Mouse (Mus musculus) stomach, embryonic 16.5 days (tissue): ENCODE measurements around the gene Drd1. TPM values are rescaled to one million over a fixed set of nuclear protein-coding genes. Genes with fewer than 3 reads are reported as not detected.

Source experiments
- ATAC-seq: fragments of 200-750 bp; cut with Nextera tagmentation; 2 replicates; pipeline ENCODE4 v1.8.0; 2017; ENCODE audit warnings: moderate number of reproducible peaks, moderate TSS enrichment; ENCODE audit not compliant: insufficient read depth, low FRiP score
- H3K27ac ChIP-seq: fragments of 300-500 bp; sonication (generic); 2 replicates; pipeline ENCODE4 v1.5.1; 2014; ENCODE audit warnings: low read length
- H3K27me3 ChIP-seq: fragments of 300-500 bp; sonication (generic); 2 replicates; pipeline ENCODE4 v1.6.1; 2014; ENCODE audit warnings: low read length, control low read depth, mixed read lengths; ENCODE audit not compliant: control insufficient read depth, insufficient read depth
- H3K36me3 ChIP-seq: fragments of 300-500 bp; sonication (generic); 2 replicates; pipeline ENCODE4 v1.6.1; 2014; ENCODE audit warnings: low read length; ENCODE audit not compliant: control insufficient read depth, insufficient read depth
- H3K4me1 ChIP-seq: fragments of 300-500 bp; sonication (generic); 2 replicates; pipeline ENCODE4 v1.6.1; 2014; ENCODE audit warnings: low read length, control low read depth, mixed read lengths; ENCODE audit not compliant: control insufficient read depth, insufficient read depth
- H3K4me2 ChIP-seq: fragments of 300-500 bp; sonication (generic); 2 replicates; pipeline ENCODE4 v1.6.1; 2014; ENCODE audit warnings: low read depth, low read length, mixed read lengths
- H3K4me3 ChIP-seq: fragments of 300-500 bp; sonication (generic); replicated peaks from 2 replicates; pipeline ENCODE4 v1.5.1; 2014; ENCODE audit warnings: mild to moderate bottlenecking, low read length
- H3K9ac ChIP-seq: fragments of 300-500 bp; sonication (generic); 2 replicates; pipeline ENCODE4 v1.6.1; 2014; ENCODE audit warnings: low read length
- H3K9me3 ChIP-seq: fragments of 300-500 bp; sonication (generic); replicated peaks from 2 replicates; pipeline ENCODE4 v1.6.1; 2016; ENCODE audit warnings: low read length, control low read depth; ENCODE audit not compliant: control insufficient read depth
- WGBS: fragments of 180-500 bp; shearing (Covaris S2); extraction: QIAGEN DNeasy Blood & Tissue Kit; methylation state at CpG from one replicate; pipeline ENCODE4 v1.1.7; 2014; 5-methylcytosine and 5-hydroxymethylcytosine counted together
- polyA plus RNA-seq: library from polyadenylated mRNA; unstranded; fragments of >200 nt; fragmentation: Nextera tagmentation; extraction: Ambion mirVana; gene quantifications from 2 replicates; pipeline ENCODE4 v1.2.1, GENCODE M21; 2015

Gene Drd1
- polyA plus RNA-seq, 1 experiment from 2014 or later = 0.49 TPM

- no peaks in the 10 kb centered on the region for H3K27me3 ChIP-seq
- H3K9me3 ChIP-seq = no peaks in the 10 kb centered on the region
- 79% methylated on average over 3 of the region's 3 CpGs for WGBS
- H3K4me2 ChIP-seq = no peak overlapping the region
- H3K4me1 ChIP-seq = no peaks in the 10 kb centered on the region
- no peak for ATAC-seq
- H3K36me3 ChIP-seq = no peaks in the 10 kb centered on the region
- H3K4me3 ChIP-seq = no peak overlapping the region
- H3K27ac ChIP-seq = no peak overlapping the region
- no peak overlapping the region for H3K9ac ChIP-seq
These were observed 10.7 kb upstream of the Drd1 start for GRCm38 (mm10) chr13:54066081-54066746.

GRCm38 (mm10) chr13:54063292-54063691 lies 7.8 kb upstream of the Drd1 start:
- Histone ChIP-seq H3K4me1 (no peaks in the 10 kb centered on the region), H3K4me3 (no peak overlapping the region), H3K27ac (no peak overlapping the region), H3K4me2 (no peak overlapping the region), H3K36me3 (no peaks in the 10 kb centered on the region), H3K9ac (no peak overlapping the region), H3K9me3 (no peaks in the 10 kb centered on the region), H3K27me3 (no peaks in the 10 kb centered on the region)
- no peak for ATAC-seq
- WGBS = 2% methylated on average over 3 of the region's 3 CpGs

GRCm38 (mm10) chr13:54062068-54062467 lies 6.6 kb upstream of the Drd1 start:
- ATAC-seq = no peak
- H3K9me3 ChIP-seq = no peaks in the 10 kb centered on the region
- no peaks in the 10 kb centered on the region for H3K36me3 ChIP-seq
- H3K4me1 ChIP-seq = no peaks in the 10 kb centered on the region
- 86% methylated on average over 3 of the region's 3 CpGs for WGBS
- H3K27me3 ChIP-seq = no peaks in the 10 kb centered on the region
- no peak overlapping the region for H3K4me2 ChIP-seq
- H3K9ac ChIP-seq = no peak overlapping the region
- H3K27ac ChIP-seq = no peak overlapping the region
- H3K4me3 ChIP-seq = no peak overlapping the region

GRCm38 (mm10) chr13:54054962-54055361 lies 543 bp downstream of the Drd1 start:
- H3K36me3 ChIP-seq = no peaks in the 10 kb centered on the region
- peaks cover 6% of the 10 kb centered on the region; the same call in 1 of the 2 replicates for H3K4me1 ChIP-seq
- WGBS = 1% methylated on average over 20 of the region's 20 CpGs
- no peak for ATAC-seq
- H3K27ac ChIP-seq = no peak overlapping the region
- peak overlapping the region; percentile 50 for H3K4me3 ChIP-seq
- peak overlapping the region; percentile 90 for H3K4me2 ChIP-seq
- H3K9ac ChIP-seq = peak overlapping the region; percentile 63
- H3K9me3 ChIP-seq = no peaks in the 10 kb centered on the region
- peaks cover 24% of the 10 kb centered on the region for H3K27me3 ChIP-seq

GRCm38 (mm10) chr13:54051641-54052040 lies 3.9 kb downstream of the Drd1 start:
- H3K27ac ChIP-seq = no peak overlapping the region
- WGBS = 66% methylated on average over 7 of the region's 7 CpGs

GRCm38 (mm10) chr13:54048679-54049352 lies 6.7 kb downstream of the Drd1 start:
- ATAC-seq = no peak
- no peaks in the 10 kb centered on the region for H3K4me1 ChIP-seq
- H3K9ac ChIP-seq = no peak overlapping the region
- H3K36me3 ChIP-seq = no peaks in the 10 kb centered on the region
- H3K4me2 ChIP-seq = no peak overlapping the region
- peaks cover 2% of the 10 kb centered on the region; the same call in 1 of the 2 replicates for H3K27me3 ChIP-seq
- H3K4me3 ChIP-seq = no peak overlapping the region
- H3K27ac ChIP-seq = no peak overlapping the region
- no peaks in the 10 kb centered on the region for H3K9me3 ChIP-seq
- WGBS = 80% methylated on average over 7 of the region's 7 CpGs

More at GRCm38 (mm10) chr13:54051641-54052040, 3.9 kb downstream of the Drd1 start:
- no peak overlapping the region for H3K4me2 ChIP-seq
- no peaks in the 10 kb centered on the region for H3K36me3 ChIP-seq
- peaks cover 24% of the 10 kb centered on the region for H3K27me3 ChIP-seq
- H3K4me3 ChIP-seq = no peak overlapping the region
- H3K9me3 ChIP-seq = no peaks in the 10 kb centered on the region
- no peak for ATAC-seq
- no peak overlapping the region for H3K9ac ChIP-seq
- peaks cover 6% of the 10 kb centered on the region; the same call in 1 of the 2 replicates for H3K4me1 ChIP-seq

- Histone ChIP-seq H3K9ac (no peak overlapping the region), H3K36me3 (no peaks in the 10 kb centered on the region), H3K9me3 (no peaks in the 10 kb centered on the region), H3K4me2 (no peak overlapping the region), H3K27ac (no peak overlapping the region), H3K4me3 (no peak overlapping the region), H3K4me1 (no peaks in the 10 kb centered on the region), H3K27me3 (no peaks in the 10 kb centered on the region)
- no peak for ATAC-seq
- WGBS = 92% methylated on average over 2 of the region's 2 CpGs
These were observed 15.2 kb downstream of the Drd1 start for GRCm38 (mm10) chr13:54040256-54040655.

- no peak overlapping the region for H3K4me3 ChIP-seq
- H3K27ac ChIP-seq = no peak overlapping the region
- ATAC-seq = no peak
- no peaks in the 10 kb centered on the region for H3K27me3 ChIP-seq
- no peaks in the 10 kb centered on the region for H3K9me3 ChIP-seq
- H3K4me2 ChIP-seq = no peak overlapping the region
- no peak overlapping the region for H3K9ac ChIP-seq
- no peaks in the 10 kb centered on the region for H3K4me1 ChIP-seq
- no peaks in the 10 kb centered on the region for H3K36me3 ChIP-seq
- WGBS = 80% methylated on average over 4 of the region's 4 CpGs
These were observed 17.6 kb downstream of the Drd1 start for GRCm38 (mm10) chr13:54037936-54038335.

- WGBS = 71% methylated on average over 1 of the region's 1 CpGs
These were observed 20.0 kb downstream of the Drd1 start for GRCm38 (mm10) chr13:54035541-54035940.

More at GRCm38 (mm10) chr13:54035541-54035940, 20.0 kb downstream of the Drd1 start:
- ATAC-seq = no peak
- no peaks in the 10 kb centered on the region for H3K9me3 ChIP-seq
- no peak overlapping the region for H3K27ac ChIP-seq
- no peaks in the 10 kb centered on the region for H3K4me1 ChIP-seq
- no peaks in the 10 kb centered on the region for H3K36me3 ChIP-seq
- H3K27me3 ChIP-seq = no peaks in the 10 kb centered on the region
- H3K4me3 ChIP-seq = no peak overlapping the region
- H3K9ac ChIP-seq = no peak overlapping the region
- H3K4me2 ChIP-seq = no peak overlapping the region
